Mouse (Mus musculus) brain, embryonic 18.5 days (tissue): ENCODE results near the gene Mki67.

Experiments
- DNase-seq: peaks from one replicate; pipeline ENCODE4 v3.0.0-alpha.2; 2012; ENCODE audit warnings: low read depth, low spot score

Gene Mki67

DNA sequence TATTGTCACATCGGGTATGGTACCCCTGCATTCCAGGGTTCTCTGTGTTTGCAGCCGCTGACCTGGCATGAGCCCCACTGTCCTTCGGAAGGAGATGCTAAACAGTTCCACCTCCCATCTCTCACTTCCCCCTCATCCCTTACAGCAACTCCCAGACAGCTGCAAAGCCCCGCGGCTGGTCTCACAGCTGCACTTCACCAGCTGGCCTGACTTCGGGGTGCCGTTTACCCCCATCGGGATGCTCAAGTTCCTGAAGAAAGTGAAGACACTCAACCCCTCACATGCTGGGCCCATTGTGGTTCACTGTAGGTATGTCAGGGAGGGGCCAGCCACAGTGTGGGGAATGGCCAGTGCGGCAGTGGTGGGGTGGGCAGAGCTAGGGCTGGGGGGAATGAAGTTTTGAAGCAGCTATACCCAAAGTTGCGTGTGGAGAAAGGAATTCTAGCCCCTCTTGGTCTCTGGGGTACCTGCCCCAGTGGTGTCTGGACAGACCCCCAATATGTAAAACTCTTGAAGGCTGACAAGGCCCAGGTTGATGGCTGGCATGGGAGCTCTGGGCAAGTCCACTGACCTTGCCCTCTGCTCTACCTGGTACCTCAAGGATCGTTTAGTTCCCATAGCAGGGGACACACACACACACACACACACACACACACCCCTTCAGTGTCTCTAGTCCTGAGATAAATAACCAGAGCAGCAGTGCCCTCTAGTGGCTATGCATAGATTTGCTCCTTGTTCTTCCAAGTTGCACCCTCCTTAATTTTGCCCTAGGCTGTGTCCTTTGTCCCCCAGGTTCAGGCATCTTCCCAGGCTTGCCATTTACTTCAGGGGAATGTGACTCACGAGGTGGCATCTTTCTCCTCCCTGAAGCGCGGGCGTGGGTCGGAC lies 47.1 kb downstream of the Mki67 start:
- DNase-seq, result peak; percentile 45

DNA sequence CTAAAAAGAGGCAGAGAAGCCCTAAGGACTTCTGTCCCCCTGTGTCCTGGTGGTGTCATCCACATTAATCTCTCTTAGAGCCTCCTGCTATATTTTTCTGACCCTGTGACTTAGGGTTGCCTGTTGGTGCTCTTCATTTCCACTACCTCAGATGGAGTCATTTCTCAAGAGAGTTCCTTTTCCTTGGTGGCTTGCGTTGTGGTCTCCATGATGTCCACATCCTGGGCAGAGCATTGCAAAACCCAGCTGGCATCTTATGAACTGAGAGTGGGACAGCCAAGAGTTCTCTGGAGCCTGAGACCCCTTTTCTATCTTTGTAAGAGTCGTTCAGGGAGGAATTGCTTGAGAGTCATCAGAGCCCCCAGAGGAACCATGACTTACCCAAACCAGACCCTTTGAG lies 49.8 kb downstream of the Mki67 start:
- DNase-seq, result no peak

DNA sequence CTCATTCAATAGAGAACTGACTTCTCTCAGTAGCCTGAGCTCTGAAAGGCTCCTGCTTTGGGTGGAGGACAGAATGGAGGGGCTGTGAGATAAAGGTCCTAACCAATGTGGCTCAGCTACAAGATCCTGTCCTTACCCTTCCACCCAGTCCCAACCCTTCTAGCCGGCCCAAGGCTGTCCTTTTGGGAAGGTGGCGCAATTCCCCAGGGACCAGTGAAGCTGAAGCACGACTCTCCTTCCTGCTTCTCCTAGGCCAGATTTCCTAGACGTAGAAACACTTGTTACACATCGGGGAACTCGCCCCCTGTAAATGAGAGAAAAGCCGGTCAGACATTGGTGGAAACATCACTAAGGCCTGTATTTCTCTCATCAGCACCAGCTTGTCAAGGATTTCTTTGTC lies 52.0 kb downstream of the Mki67 start:
- no peak for DNase-seq

DNA sequence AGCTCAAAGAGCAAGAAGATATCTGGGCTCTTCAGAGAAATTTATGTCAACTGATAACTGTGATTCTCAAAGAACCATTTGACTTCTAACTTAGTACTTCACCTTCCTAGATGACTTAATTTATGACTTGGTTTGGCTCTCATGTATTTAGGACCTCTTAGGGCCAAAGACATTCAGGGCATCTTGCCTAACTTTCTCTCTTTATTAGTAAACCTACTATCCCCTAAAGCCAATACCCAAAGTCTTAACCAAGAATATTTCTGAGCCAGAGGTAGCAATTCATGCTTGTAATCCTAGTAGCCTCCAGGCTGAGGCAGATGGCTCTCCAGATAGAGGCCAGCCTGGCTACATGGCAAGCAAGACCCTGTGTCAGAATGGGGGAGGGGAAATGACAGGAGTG lies 55.8 kb downstream of the Mki67 start:
- DNase-seq, result no peak

DNA sequence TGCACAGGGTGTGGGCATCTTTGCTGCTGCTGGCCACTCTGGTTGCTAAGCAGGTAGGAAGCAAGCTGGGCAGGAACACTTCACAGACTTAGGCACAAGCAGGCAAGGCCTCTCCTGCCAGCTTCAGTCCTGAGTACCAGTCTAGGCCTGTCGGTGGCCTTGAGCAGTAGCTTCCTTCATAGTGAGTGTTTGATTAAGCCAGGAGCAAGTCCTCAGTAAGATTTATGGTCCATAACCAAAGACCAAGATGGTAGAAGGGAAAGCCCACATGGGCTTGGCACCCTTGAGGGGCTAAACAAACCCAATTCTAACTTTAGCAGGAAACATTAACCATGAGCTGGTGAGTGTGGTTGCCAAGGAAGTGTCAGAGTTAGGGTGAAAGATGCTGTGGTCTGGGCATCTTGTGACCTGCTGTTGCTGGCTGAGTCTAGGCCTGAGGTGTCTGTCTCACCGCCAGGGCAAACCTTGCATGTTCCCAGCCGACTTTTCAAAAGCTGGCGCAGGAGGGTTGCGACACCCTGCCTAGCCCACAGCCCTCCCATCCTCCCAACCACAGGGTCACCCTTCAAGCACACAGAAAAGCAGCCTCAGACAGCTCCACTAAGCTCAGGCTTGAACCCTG lies 56.7 kb downstream of the Mki67 start:
- DNase-seq, result no peak

DNA sequence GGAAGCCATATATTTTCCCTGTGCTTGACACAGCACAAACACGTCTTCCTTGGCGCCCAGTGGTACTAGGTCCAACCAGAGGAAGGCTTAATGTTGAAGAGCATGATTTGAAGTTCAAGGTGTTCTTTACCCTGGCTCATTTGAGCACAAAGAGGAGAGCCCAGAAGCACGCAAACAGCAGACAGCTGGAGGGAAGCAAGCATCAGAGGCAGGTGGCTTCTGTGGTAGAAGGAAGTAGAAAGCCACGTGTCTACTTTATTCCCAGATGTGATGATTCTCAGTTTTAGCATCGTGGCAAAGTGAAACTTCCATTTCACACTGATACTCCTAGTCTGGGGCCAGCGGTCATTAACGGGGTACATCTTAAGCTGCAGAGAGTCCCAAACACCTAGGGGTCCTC lies 58.0 kb downstream of the Mki67 start:
- no peak for DNase-seq

DNA sequence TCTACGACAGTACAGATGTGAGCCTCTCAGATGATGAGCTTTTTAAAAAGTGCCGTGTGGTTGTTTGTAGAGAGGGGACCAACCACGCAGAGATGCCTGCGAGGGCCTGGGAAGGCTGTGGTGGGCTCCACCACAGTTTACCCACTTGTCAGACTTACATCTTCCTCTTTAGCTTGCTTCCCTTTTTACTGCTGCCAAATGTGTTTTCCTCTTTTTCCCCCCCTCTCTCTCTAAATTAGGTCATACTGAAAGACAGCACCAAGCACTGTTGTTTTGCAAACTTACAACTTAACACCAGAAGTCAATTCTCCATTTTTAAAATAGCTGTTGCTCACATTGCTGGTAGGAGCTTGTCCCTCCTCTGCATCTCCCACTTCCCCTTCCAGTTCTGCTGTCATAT lies 61.0 kb downstream of the Mki67 start:
- no peak for DNase-seq

DNA sequence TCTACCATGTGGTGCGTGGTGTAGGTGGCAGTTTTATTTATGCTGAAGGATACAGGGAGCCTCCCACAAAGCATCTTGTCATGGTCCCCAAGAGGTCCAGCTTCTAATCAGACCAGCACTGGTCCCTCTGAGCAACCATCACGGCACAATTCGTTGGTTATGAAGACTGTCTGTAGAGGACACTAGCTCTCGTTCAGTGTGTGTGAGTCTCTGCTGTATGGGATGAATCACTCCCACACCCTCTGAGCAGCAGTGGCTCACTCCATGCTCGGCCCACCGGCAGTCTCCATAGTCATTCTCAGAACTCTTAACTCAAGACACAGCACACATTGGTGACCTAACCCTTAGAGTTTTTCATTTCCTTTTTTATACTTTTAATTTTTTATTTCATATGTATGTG lies 61.9 kb downstream of the Mki67 start:
- DNase-seq, result no peak

DNA sequence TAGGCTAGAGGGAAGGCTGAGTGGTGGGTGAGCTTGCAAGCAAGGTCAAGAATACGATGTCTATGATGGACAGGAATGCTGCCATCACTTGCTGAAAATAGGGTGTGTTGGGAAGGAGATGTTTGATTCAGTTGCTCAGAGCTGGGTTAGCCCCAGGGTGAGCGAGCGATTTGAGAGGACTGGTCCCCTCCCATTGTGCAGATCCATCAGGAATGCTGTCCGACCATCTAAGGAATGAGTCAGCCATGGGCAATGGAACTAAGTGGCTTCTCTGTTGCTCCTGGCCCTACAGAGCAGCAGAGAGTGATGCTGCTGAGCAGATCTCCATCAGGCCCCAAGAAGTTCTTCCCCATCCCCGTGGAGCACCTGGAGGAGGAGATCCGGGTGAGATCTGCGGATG lies 62.6 kb downstream of the Mki67 start:
- DNase-seq, result no peak

DNA sequence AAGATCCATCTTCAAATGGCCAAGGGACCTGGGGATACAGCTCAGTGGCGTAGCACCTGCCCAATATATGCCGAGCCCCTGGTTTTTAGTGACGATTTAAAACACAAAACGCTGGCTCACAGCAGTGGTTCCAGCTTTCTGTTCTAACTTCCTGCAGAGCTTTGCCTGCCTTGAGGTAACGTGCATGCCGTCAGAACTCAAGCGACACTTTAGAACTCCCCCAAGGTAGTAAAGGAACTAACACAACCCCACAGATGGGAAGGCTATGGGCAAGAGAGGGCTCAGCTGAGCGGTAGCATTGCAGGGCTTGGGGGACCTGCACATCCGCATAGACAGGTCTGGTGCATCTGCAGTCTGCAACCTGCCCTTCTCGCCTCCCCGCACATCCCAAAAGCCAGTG lies 63.4 kb downstream of the Mki67 start:
- DNase-seq, result no peak

DNA sequence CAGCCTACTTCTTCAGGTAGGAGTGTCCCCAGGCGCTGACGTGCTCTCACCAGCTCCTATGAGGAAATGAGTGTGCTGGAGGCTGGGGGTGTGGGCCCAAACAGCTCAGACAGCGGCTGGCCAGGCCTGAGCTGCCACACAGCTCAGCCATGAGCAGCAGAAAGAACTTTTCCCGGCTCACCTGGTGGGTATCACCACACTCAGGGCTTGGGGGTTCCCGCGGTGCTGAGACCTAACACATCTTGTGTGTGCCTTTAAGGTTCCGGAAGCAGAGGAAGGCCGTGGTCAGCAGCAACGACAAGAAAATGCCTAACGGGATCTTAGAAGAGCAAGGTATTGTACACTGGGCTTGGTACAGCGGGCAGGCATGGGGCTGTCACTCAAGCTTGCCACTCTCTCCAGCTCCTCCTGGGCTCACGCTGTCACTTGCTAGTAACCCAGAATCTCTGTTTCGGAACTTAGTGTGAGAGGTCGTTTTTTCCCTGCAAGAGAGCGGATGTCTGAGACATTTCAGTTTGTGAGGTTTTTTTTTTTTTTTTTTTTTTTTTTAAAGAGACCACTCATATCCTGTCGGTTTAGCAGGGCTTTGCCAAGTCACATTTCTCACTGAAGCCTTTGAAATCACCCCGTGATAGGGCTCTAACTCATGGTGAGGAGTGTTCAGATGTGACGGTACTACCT lies 64.2 kb downstream of the Mki67 start:
- no peak for DNase-seq

DNA sequence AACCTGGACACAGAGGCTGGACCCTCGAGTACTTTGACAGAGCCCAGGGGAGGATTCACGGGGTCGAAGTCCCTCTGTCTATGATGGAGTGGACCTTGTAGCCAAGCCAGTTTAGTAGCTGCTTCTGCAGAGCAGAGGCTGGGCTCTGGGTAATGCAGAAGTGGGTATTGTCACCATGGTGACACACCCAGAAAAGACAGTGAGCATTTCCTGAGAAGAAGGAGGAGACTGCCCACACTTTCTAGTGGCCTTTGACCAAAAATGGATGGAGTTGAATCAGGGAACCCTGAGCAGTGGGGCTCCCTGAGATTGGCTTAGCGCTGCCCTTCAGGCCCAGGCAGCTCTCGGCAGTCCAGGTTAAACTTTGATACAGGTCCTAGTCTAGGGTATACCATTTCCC lies 66.1 kb downstream of the Mki67 start:
- DNase-seq, result no peak

DNA sequence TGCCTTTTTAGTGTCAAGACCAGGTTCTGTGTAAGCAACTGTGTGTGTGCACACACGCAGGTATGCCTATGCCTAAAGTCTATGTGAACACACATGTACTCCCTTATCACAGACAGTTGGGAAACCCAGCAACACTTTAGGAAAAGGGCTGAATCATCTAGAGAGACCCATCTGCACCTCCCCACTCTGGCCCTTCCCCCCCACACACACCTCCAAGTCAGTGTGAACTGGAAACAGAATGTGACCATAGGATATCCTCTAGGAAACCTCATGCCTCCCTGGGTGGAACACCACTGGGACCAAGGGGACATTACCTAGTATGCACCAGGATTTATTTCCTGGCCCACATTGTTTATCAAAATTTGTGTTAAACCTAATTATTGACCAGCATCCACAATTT lies 66.9 kb downstream of the Mki67 start:
- DNase-seq, result no peak

DNA sequence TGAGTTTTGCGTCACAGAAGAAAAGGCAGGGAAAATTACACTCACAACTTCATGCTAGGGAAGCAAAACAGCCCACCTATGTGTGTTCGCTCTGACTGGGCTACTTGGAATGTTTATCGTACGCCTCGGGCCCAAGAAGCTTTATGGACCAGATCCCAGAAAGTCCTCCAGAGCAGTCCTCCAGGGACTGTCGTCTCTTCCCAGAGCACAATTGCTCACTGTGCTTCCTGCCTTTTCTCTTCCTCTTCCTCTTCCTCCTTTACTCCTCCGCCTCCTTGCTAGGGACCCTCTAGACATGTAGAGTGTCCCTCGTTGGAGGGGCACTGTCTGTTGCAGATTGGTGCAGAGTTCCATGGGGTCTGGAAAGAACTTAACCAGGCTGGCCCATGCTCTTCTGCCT lies 67.3 kb downstream of the Mki67 start:
- no peak for DNase-seq

DNA sequence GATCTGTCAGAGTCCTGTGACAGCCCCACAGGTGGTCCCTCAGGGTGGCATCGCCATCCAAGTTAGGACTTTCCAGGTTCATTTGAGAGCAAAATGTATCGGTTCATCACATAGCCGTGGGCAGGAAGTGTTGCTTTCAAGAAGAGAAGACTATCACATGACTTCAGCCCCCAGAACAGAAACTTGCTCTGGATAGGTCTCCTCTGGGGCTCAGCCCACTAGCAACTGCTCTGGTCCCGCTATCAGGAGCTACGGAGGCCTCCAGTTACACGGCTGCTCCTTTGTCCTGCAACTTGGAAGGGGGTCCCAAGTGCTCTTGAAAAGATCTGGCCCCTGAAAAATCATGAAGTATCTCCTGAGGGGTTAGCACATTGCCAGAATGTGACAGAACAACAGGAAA lies 69.2 kb downstream of the Mki67 start:
- no peak for DNase-seq

DNA sequence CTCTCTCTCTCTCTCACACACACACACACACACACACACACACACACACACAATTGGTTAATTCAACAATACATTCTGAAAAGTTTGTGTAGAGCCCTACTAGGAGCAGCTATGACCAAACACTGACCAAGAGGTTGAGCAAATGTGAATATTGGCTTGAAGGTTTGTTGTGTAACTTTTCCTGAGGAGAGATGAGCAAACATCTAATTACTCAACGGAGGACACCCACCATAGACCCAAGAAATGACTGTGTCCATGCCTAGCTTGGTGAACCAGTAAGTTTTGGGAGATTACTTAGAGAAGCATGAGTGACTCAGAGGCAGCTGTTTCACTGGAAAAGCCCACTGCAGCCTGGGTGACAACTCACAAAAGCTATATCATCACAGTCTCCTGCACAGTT lies 71.7 kb downstream of the Mki67 start:
- DNase-seq, result no peak

DNA sequence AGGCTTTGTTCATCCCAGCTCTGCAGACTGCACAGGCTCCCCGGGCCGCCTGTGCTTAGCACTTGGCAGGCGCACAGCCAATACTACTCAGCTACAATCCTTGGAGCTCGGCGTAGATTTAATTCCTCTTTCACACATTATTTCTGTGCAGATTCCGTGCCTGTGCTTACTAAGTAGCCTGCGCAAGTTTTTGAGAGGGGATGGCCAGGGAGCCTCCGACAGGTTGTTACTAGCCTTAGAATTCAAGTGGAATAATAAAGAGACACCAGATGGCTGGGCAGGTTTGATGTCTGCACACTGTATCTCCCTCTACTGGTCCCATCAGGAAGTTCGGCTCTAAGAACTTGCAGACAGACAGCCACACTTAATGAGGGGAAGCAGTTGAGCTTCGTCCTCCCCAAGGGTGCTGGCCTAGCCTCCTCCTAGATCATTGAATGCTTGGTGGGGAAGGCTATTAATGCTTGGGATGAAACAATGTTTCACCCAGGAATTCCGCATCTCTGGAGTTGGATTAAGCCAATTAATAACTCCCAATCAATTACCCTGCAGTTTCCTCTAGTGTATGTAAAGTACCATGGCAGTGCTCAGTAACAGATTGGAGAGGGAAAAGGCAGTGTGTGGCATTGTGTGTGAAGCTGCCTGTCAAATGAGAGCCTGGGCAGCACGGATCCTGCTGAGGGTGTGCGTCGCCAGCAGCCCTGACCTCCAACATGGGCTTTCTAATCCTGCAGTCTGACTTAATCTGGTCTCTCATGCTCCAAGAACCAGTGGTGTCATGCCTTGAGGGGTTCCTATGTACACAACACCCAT lies 74.3 kb downstream of the Mki67 start:
- DNase-seq, result peak; percentile 69
